Mouse (Mus musculus) spleen, adult 2 months (tissue): ENCODE results near the gene Atp8a2.

ENCODE experiments used
- CTCF ChIP-seq: fragments of 200-500 bp; IDR thresholded peaks from 2 replicates; pipeline ENCODE4 v1.5.1; 2011; ENCODE audit warnings: mild to moderate bottlenecking, inconsistent platforms; ENCODE audit not compliant: insufficient read depth, insufficient read length, insufficient replicate concordance; ENCODE audit errors: extremely low read depth
- POLR2A ChIP-seq: fragments of 200-500 bp; IDR thresholded peaks from 2 replicates; pipeline ENCODE4 v1.6.1; 2011; ENCODE audit warnings: low read depth, low read length, inconsistent platforms

DNA sequence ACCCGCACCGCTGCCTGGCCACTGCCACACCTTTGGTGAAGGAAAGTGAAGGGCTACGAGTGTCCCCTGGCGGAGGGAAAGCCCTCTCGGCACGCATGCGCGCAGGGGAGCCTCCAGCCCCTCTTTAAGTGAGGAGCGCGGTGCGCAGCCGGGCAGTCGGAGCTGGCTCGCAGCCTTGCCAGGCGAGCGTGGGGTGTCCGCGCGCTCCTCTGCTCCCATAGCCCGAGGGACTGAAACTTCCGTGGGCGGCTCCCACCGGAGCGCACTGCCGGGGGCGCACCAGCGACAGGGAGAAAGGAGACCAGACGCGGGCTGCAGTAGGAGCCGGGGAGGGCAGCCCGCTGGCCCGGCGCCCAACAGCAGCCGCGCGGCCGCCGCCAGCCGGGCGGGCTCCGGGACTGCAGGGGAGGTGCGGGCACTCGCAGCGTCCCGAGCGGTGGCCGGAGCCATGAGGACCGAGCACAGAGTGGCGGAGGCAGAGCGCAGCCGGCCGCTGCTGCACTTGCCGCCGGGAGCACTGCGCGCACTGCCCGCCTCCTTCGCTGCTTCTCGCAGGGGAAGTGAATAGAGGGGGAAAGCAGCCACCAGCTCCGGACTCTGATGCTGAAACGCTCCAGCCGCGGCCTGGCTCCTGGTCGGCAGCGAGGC is 571.7 kb downstream of the Atp8a2 start, which contains the start of gene Shisa2:
- TF ChIP-seq CTCF (no peak), POLR2A (no peak)
